Mouse (Mus musculus): Measurements from ENCODE around the gene Tbxa2r. TPM values are rescaled to one million over a fixed set of nuclear protein-coding genes. Genes with fewer than 3 reads are reported as not detected.

The Tbxa2r gene
- polyA plus RNA-seq (2015; fragmentation: Nextera tagmentation; extraction: Ambion mirVana) = 3.1 and 4.3 TPM in 2 replicates

DNA sequence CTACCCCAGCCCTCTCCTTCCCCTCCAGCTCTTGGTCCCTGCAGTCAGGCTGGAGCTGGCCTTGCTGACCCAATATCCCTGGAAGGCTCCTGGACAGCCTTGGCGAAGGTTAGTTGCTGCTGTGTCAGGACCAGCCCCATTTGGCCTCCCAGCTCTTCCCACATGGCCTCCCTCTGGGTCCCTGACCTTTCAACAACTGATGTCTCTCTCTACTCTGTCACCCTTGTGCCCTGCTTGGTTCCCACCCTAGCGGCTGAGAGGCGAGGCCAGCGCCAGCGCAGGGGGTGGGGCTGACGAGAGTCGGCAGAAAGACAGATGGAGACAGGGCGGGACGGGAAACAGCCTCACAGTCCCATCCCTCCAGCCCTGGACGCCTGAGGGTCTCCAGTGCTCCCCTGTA, at the start of gene Tbxa2r:
Tbxa2r (plus strand) TSS at position 346 of the 400 bp plus-strand sequence.
- Histone ChIP-seq H3K9me3 (no peaks in the 10 kb centered on the region), H3K4me2 (replicated peaks) (no peak within 1 kb of the TSS), H3K4me1 (no peaks in the 10 kb centered on the region), H3K27me3 (peaks cover 19% of the 10 kb centered on the region), H3K9ac (replicated peaks) (no peak within 1 kb of the TSS), H3K27ac (replicated peaks) (0 out of 2 replicates have a peak within 1 kb of the TSS, but pooled peaks have one; percentile 8), H3K4me3 (no peak within 1 kb of the TSS), H3K36me3 (peaks cover 40% of the 10 kb centered on the region)
- WGBS = 24% methylated on average over 10 of the region's 10 CpGs
- no peak for ATAC-seq (replicated peaks)

DNA sequence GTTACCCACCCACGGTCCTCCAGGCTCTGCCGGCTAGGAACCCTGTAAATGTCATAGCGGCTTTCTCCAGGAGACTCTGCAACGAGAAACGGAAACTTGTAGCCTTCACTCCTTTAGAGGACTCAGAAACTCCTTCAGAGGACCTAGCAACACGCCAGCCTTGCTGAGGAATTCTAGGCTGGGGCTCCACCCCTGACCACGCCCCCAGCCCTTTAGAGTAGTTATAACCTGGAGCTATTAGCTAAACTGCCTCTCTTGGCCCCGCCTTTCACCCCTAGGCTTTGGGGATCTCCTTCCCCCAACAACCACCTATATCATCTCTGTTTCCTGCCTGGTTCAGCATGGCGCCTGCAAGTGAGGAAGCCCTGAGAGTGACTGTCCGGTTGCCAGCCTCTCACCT, 49.0 kb upstream of the Tbxa2r start:
- 50% methylated on average over 10 of the region's 10 CpGs for WGBS
- H3K9me3 ChIP-seq = no peaks in the 10 kb centered on the region
- no peak overlapping the region for H3K4me3 ChIP-seq
- no peaks in the 10 kb centered on the region for H3K4me1 ChIP-seq
- no peaks in the 10 kb centered on the region for H3K27me3 ChIP-seq
- H3K27ac ChIP-seq (replicated peaks) = no peak overlapping the region
- no peak overlapping the region for H3K9ac ChIP-seq (replicated peaks)
- ATAC-seq (replicated peaks) = no peak
- no peaks in the 10 kb centered on the region for H3K36me3 ChIP-seq
- H3K4me2 ChIP-seq (replicated peaks) = no peak overlapping the region

DNA sequence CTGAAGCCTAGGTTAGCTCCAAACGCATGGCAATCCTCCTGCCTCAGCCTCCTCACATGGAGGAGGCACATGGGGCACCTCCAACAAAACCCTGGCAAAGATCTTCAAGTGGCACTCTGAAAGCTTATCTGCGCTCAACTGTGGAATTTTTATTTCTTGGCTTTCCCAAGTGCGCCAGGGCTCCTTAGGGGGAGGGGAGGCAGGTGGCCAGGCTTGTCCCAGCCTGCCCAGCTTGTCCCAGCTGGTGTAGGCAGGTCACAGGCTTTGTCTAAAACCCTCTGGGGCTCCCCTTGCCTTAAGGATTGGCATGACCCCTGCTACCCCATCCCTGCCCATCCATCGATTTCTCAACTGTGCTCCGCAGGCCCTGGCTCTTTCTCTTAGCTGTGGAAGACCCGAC, 44.3 kb upstream of the Tbxa2r start:
- no peak overlapping the region for H3K9ac ChIP-seq (replicated peaks)
- no peak overlapping the region for H3K4me3 ChIP-seq
- H3K4me2 ChIP-seq (replicated peaks) = no peak overlapping the region
- no peaks in the 10 kb centered on the region for H3K9me3 ChIP-seq
- H3K36me3 ChIP-seq = no peaks in the 10 kb centered on the region
- peaks cover 12% of the 10 kb centered on the region; the same call in 1 of the 2 replicates for H3K4me1 ChIP-seq
- 63% methylated on average over 6 of the region's 6 CpGs for WGBS
- no peak overlapping the region for H3K27ac ChIP-seq (replicated peaks)
- no peak for ATAC-seq (replicated peaks)
- H3K27me3 ChIP-seq = peaks cover 7% of the 10 kb centered on the region; the same call in 1 of the 2 replicates

DNA sequence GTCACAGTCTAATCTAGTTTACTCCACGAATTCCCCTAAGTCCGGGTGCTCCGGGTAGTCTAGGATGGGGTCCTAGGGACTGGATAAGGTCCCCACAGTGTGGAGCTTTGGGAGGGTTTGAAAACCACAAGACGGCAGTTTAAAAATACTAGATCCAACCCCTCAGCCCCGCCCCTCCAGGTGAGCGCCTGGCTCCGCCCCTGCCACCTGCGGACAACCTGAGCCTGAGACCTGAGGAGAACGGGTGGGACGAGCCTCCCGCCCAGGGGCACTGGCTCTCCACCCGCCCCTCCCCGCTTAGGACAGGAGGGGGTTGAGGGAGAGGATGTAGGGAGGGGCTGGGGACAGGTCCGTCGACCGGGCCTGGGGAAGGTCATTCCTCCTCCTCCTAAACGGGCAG, 43.8 kb upstream of the Tbxa2r start:
- no peaks in the 10 kb centered on the region for H3K9me3 ChIP-seq
- peaks cover 7% of the 10 kb centered on the region; the same call in 1 of the 2 replicates for H3K27me3 ChIP-seq
- peak overlapping the region; percentile 86 for H3K4me2 ChIP-seq (replicated peaks)
- H3K4me3 ChIP-seq = peak overlapping the region; percentile 54; the same call in 1 of the 2 replicates
- H3K27ac ChIP-seq (replicated peaks) = no peak overlapping the region
- no peaks in the 10 kb centered on the region for H3K36me3 ChIP-seq
- no peak for ATAC-seq (replicated peaks)
- H3K4me1 ChIP-seq = peaks cover 15% of the 10 kb centered on the region
- no peak overlapping the region for H3K9ac ChIP-seq (replicated peaks)
- WGBS = 15% methylated on average over 17 of the region's 17 CpGs

DNA sequence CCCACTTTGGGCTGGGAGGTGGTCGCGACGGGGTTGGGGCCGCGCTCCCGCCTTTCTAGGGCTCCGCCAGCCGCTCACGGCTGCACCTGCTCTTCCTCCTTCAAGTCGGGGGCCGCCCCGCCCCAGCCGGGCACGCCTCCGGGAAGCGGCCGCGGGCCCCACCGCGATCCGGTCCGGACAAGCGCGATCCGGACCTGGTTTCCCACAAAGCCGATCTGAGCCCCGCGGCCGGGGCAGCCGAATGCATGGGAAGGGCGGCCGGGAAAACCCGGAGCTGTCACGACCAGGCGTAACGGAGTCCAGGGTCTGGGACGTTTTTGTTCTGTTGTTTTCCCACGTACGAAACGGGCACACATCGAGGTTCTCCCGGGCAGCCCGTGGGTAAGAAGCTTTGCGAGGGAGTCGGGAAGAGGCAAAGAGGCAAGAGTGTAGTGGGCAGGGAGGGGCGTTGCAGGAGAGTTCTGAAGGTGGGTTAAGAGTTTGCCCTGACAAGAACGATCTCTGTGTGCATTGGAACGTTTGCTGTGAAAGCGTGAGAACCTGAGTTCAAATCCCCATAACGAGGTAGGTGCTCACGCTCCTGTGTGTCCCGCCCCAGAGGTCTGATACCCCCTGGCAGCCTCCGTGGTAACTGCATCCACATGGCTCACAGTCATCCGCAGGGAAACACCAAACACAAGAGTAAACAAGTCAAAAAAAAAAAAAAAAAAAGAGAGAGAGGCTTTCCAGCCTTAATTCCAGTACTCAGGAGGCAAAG, 42.7 kb upstream of the Tbxa2r start:
- Histone ChIP-seq H3K4me3 (peak overlapping the region; percentile 54), H3K4me1 (peaks cover 21% of the 10 kb centered on the region), H3K4me2 (replicated peaks) (peak overlapping the region; percentile 86), H3K9me3 (no peaks in the 10 kb centered on the region), H3K27me3 (peaks cover 7% of the 10 kb centered on the region), H3K36me3 (no peaks in the 10 kb centered on the region), H3K9ac (replicated peaks) (peak overlapping the region; percentile 58), H3K27ac (replicated peaks) (no peak overlapping the region)
- 2% methylated on average over 54 of the region's 54 CpGs for WGBS
- ATAC-seq (replicated peaks) = peak; percentile 74

DNA sequence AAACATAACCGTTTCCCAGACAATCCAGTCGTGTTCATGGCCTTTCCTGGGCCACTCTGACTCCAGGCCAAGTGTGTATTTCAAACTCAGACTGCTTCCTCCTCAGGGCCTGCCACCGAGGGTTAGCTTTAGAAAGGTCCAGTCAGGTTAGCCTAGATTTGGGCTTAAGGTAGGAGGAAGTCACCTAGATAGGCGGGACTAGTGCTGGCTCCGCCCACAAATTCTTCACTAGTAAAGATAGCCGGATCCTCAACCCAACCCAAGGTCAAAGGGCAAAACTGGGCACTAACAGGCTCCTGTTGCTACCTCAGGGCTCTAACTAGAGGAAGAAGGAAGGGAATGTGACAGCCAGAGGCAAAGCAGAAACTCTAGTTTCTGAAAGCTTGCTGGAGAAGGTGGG, 41.9 kb upstream of the Tbxa2r start:
- no peaks in the 10 kb centered on the region for H3K9me3 ChIP-seq
- ATAC-seq (replicated peaks) = no peak
- peaks cover 27% of the 10 kb centered on the region for H3K4me1 ChIP-seq
- no peak overlapping the region for H3K27ac ChIP-seq (replicated peaks)
- H3K4me2 ChIP-seq (replicated peaks) = no peak overlapping the region
- no peak overlapping the region for H3K4me3 ChIP-seq
- H3K9ac ChIP-seq (replicated peaks) = no peak overlapping the region
- H3K36me3 ChIP-seq = no peaks in the 10 kb centered on the region
- peaks cover 7% of the 10 kb centered on the region for H3K27me3 ChIP-seq
- 50% methylated on average over 6 of the region's 6 CpGs for WGBS

DNA sequence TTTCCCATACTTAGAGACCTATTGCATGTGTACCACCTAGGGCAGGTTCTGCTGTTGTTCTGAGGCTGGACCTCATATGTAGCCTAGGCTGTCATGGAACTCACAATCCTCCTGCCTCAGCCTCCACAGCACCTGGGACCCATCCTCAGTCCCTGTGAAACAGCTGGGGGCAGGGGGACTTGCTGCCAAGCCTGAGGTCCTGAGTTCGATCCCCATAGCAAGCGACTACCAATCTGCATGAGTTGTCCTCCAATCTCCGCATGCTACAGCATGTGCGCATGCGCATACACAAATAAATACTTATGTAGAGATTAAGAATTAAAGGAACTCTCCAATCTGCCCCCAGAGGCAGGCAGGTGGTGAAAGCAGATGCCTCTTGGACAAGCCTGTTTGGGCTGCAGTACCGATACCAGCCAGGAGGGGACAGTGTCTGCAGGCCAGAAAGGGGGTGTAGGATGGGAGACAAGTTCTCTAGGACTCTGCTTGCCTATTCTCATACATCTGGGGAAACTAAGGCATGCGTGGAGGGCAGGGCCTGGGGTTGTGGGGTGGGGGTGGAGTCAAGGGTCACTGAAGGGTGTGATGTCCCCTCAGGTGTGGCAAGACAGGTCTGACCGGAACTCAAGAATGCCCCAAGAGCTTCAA, 40.9 kb upstream of the Tbxa2r start:
- no peaks in the 10 kb centered on the region for H3K36me3 ChIP-seq
- peaks cover 27% of the 10 kb centered on the region for H3K4me1 ChIP-seq
- no peaks in the 10 kb centered on the region for H3K9me3 ChIP-seq
- no peak overlapping the region for H3K9ac ChIP-seq (replicated peaks)
- 61% methylated on average over 8 of the region's 8 CpGs for WGBS
- no peak overlapping the region for H3K27ac ChIP-seq (replicated peaks)
- H3K27me3 ChIP-seq = peaks cover 7% of the 10 kb centered on the region
- no peak overlapping the region for H3K4me3 ChIP-seq
- no peak overlapping the region for H3K4me2 ChIP-seq (replicated peaks)
- no peak for ATAC-seq (replicated peaks)

DNA sequence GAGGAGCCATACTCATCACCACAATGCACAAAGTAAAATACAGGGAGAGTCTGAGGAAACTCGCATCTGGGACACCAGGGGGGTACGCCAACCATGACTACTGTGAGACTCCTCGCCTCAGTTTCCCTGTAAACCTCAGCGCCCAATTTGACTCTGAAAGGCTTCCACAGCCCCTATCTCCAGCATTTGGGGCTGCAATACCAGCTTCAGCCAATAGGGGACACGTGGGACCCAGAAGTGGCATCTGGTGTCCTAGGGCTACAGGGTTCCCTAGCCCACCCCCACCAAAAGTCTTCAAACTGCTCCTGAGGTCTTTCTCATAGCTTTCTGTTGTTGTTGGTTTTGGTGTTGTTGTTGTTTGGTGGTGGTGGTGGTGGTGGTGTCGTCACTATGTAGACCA, 39.9 kb upstream of the Tbxa2r start:
- Histone ChIP-seq H3K27ac (replicated peaks) (no peak overlapping the region), H3K9ac (replicated peaks) (no peak overlapping the region), H3K36me3 (no peaks in the 10 kb centered on the region), H3K4me2 (replicated peaks) (no peak overlapping the region), H3K9me3 (no peaks in the 10 kb centered on the region), H3K4me1 (peaks cover 27% of the 10 kb centered on the region), H3K4me3 (no peak overlapping the region), H3K27me3 (peaks cover 7% of the 10 kb centered on the region)
- no peak for ATAC-seq (replicated peaks)
- WGBS = 31% methylated on average over 6 of the region's 6 CpGs

DNA sequence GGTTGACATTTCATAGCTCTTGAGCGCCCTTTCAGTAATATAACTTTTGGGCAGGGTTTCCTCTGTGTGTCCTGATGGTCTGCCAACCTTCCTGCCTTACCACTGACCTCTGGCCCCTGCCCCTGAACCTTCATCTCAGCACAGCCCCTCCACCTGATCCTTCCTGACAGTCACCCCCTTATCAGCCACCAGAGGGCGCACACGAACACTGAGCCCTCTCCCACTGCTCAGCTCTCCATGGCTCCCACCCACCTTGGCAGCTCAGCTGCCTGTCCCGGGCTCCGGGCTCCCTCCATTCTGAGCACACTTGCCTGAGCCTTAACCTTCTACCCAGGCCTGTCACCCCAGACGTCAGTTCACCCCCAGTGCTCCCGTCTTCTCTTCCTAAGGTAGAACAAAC, 39.3 kb upstream of the Tbxa2r start:
- Histone ChIP-seq H3K9me3 (no peaks in the 10 kb centered on the region), H3K4me3 (no peak overlapping the region), H3K27ac (replicated peaks) (no peak overlapping the region), H3K9ac (replicated peaks) (no peak overlapping the region), H3K27me3 (peaks cover 7% of the 10 kb centered on the region), H3K4me1 (peaks cover 34% of the 10 kb centered on the region), H3K36me3 (no peaks in the 10 kb centered on the region), H3K4me2 (replicated peaks) (no peak overlapping the region)
- 2% methylated on average over 7 of the region's 7 CpGs for WGBS
- ATAC-seq (replicated peaks) = no peak

DNA sequence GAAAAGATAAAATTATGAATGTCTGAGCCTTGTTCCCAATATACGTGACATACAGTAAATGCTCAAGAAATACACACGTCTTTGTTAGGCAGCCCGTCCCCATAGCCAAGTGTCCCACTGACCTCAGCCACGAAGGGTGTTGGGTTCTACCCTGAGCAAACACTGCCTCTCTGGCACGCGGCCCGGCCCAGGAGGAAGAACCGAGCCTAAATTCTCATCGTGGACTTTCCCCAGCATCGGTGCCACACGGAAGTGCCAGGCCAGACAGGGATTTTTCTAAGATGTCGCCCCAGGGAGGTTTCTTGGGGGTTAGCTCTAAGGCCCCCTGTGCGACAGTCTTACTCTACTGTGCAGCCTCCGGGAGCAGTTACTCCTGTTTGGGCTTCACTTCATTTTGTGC, 38.7 kb upstream of the Tbxa2r start:
- Histone ChIP-seq H3K9ac (replicated peaks) (no peak overlapping the region), H3K4me2 (replicated peaks) (no peak overlapping the region), H3K4me1 (peaks cover 38% of the 10 kb centered on the region), H3K9me3 (no peaks in the 10 kb centered on the region), H3K27ac (replicated peaks) (no peak overlapping the region), H3K4me3 (no peak overlapping the region), H3K27me3 (peaks cover 5% of the 10 kb centered on the region), H3K36me3 (no peaks in the 10 kb centered on the region)
- WGBS = 68% methylated on average over 14 of the region's 14 CpGs
- ATAC-seq (replicated peaks) = no peak

DNA sequence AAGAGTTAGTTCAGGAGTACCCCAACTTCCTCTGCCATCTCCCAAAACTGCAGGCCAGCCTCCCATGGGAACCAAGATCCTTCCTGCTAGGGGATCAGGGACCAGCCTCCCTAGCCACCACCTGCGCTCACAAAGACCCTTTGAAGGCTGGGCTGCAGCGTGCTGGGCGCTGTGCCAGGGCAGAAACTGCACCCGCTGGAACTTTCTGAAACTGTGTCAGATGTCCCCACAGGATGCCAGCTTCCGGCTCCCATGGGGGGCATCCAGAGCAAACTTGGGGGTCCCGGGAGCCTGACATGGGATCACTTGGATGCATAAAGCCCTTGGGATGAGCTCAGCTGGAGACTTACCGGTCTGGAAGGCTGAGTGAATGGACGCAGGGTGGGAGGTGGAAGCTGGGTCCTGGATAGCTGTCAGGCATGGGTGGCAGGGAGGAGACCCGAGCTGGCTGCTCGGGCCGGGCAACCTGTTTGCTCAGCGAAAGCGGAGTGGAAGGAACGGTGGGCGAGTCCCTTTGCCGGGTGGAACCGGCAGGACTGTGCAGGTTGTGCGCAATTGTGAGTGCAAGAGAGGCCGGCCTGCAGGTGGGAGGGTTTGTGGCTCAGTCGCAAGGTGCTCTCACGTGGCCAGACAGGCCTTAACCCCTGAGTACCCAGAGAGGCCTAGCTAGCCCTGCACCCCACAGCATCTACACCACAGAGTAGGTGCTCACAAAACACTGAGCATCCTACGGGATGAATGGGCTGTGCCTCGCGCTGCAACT, 37.7 kb upstream of the Tbxa2r start:
- Histone ChIP-seq H3K4me2 (replicated peaks) (no peak overlapping the region), H3K27me3 (no peaks in the 10 kb centered on the region; the same call in 1 of the 2 replicates), H3K9ac (replicated peaks) (no peak overlapping the region), H3K4me1 (peaks cover 41% of the 10 kb centered on the region), H3K36me3 (no peaks in the 10 kb centered on the region), H3K9me3 (no peaks in the 10 kb centered on the region), H3K4me3 (no peak overlapping the region), H3K27ac (replicated peaks) (no peak overlapping the region)
- ATAC-seq (replicated peaks) = no peak
- 11% methylated on average over 24 of the region's 24 CpGs for WGBS
